Mouse (Mus musculus): ENCODE results near the gene Nfkbia. TPM values are rescaled to one million over a fixed set of nuclear protein-coding genes. Genes with fewer than 3 reads are reported as not detected.

Nfkbia gene
- polyA plus RNA-seq, 1 experiment from 2014 or later: 70.4 TPM

GRCm38 (mm10) chr12:55486923-55487674, 5.3 kb downstream of the Nfkbia start:
- Histone ChIP-seq H3K4me2 (ENCODE audit: low read depth, severe bottlenecking) (no peak overlapping the region), H3K9me3 (ENCODE audit: control insufficient read depth, low read length) (no peaks in the 10 kb centered on the region), H3K36me3 (ENCODE audit: control insufficient read depth, insufficient read depth, low read length) (peaks cover 2% of the 10 kb centered on the region; the same call in 1 of the 2 replicates), H3K27ac (replicated peaks; ENCODE audit: low read depth, low read length) (no peak overlapping the region), H3K4me3 (ENCODE audit: low read depth, low read length) (no peak overlapping the region), H3K9ac (ENCODE audit: low read length) (no peak overlapping the region), H3K27me3 (ENCODE audit: control insufficient read depth, insufficient read depth, low read length) (no peaks in the 10 kb centered on the region), H3K4me1 (ENCODE audit: control insufficient read depth, insufficient read depth, low read length) (peaks cover 12% of the 10 kb centered on the region; the same call in 1 of the 2 replicates)
- ATAC-seq (ENCODE audit: insufficient number of reproducible peaks, low FRiP score, low TSS enrichment, low read depth) (no peak), DNase-seq (ENCODE audit: low spot score) (no peak)
- WGBS: 74% methylated on average over 18 of the region's 18 CpGs

- Histone ChIP-seq H3K36me3 (ENCODE audit: control insufficient read depth, insufficient read depth, low read length) (peaks cover 2% of the 10 kb centered on the region; the same call in 1 of the 2 replicates), H3K9ac (ENCODE audit: low read length) (no peak overlapping the region), H3K4me1 (ENCODE audit: control insufficient read depth, insufficient read depth, low read length) (0 out of 2 replicates have a peak, but pooled peaks cover 4% of the 10 kb centered on the region), H3K27ac (replicated peaks; ENCODE audit: low read depth, low read length) (no peak overlapping the region), H3K27me3 (ENCODE audit: control insufficient read depth, insufficient read depth, low read length) (no peaks in the 10 kb centered on the region), H3K4me2 (ENCODE audit: low read depth, severe bottlenecking) (no peak overlapping the region), H3K9me3 (ENCODE audit: control insufficient read depth, low read length) (no peaks in the 10 kb centered on the region), H3K4me3 (ENCODE audit: low read depth, low read length) (no peak overlapping the region)
- 89% methylated on average over 6 of the region's 6 CpGs for WGBS
- no peak for ATAC-seq (ENCODE audit: insufficient number of reproducible peaks, low FRiP score, low TSS enrichment, low read depth)
- DNase-seq (ENCODE audit: low spot score): no peak
Observed at GRCm38 (mm10) chr12:55484800-55485199, 7.6 kb downstream of the Nfkbia start.

- DNase-seq (ENCODE audit: low spot score): no peak
- Histone ChIP-seq H3K9me3 (ENCODE audit: control insufficient read depth, low read length) (no peaks in the 10 kb centered on the region), H3K27ac (replicated peaks; ENCODE audit: low read depth, low read length) (no peak overlapping the region), H3K36me3 (ENCODE audit: control insufficient read depth, insufficient read depth, low read length) (peaks cover 2% of the 10 kb centered on the region; the same call in 1 of the 2 replicates), H3K4me2 (ENCODE audit: low read depth, severe bottlenecking) (no peak overlapping the region), H3K4me1 (ENCODE audit: control insufficient read depth, insufficient read depth, low read length) (0 out of 2 replicates have a peak, but pooled peaks cover 4% of the 10 kb centered on the region), H3K9ac (ENCODE audit: low read length) (no peak overlapping the region), H3K4me3 (ENCODE audit: low read depth, low read length) (no peak overlapping the region), H3K27me3 (ENCODE audit: control insufficient read depth, insufficient read depth, low read length) (no peaks in the 10 kb centered on the region)
- 67% methylated on average over 10 of the region's 10 CpGs for WGBS
- ATAC-seq (ENCODE audit: insufficient number of reproducible peaks, low FRiP score, low TSS enrichment, low read depth): no peak
Observed at GRCm38 (mm10) chr12:55484079-55484774, 8.2 kb downstream of the Nfkbia start.

- ATAC-seq (ENCODE audit: insufficient number of reproducible peaks, low FRiP score, low TSS enrichment, low read depth): no peak
- Histone ChIP-seq H3K9ac (ENCODE audit: low read length) (no peak overlapping the region), H3K36me3 (ENCODE audit: control insufficient read depth, insufficient read depth, low read length) (peaks cover 2% of the 10 kb centered on the region; the same call in 1 of the 2 replicates), H3K4me3 (ENCODE audit: low read depth, low read length) (no peak overlapping the region), H3K9me3 (ENCODE audit: control insufficient read depth, low read length) (no peaks in the 10 kb centered on the region), H3K27ac (replicated peaks; ENCODE audit: low read depth, low read length) (no peak overlapping the region), H3K27me3 (ENCODE audit: control insufficient read depth, insufficient read depth, low read length) (no peaks in the 10 kb centered on the region), H3K4me2 (ENCODE audit: low read depth, severe bottlenecking) (no peak overlapping the region), H3K4me1 (ENCODE audit: control insufficient read depth, insufficient read depth, low read length) (0 out of 2 replicates have a peak, but pooled peaks cover 4% of the 10 kb centered on the region)
- 62% methylated on average over 5 of the region's 5 CpGs for WGBS
- no peak for DNase-seq (ENCODE audit: low spot score)
Observed at GRCm38 (mm10) chr12:55483591-55483990, 8.9 kb downstream of the Nfkbia start.

GRCm38 (mm10) chr12:55482732-55483131, 9.7 kb downstream of the Nfkbia start:
- no peak overlapping the region for H3K27ac ChIP-seq (replicated peaks; ENCODE audit: low read depth, low read length)
- H3K27me3 ChIP-seq (ENCODE audit: control insufficient read depth, insufficient read depth, low read length): no peaks in the 10 kb centered on the region
- H3K4me2 ChIP-seq (ENCODE audit: low read depth, severe bottlenecking): no peak overlapping the region
- 82% methylated on average over 10 of the region's 10 CpGs for WGBS
- H3K36me3 ChIP-seq (ENCODE audit: control insufficient read depth, insufficient read depth, low read length): peaks cover 2% of the 10 kb centered on the region; the same call in 1 of the 2 replicates
- 0 out of 2 replicates have a peak, but pooled peaks cover 4% of the 10 kb centered on the region for H3K4me1 ChIP-seq (ENCODE audit: control insufficient read depth, insufficient read depth, low read length)
- DNase-seq (ENCODE audit: low spot score) (no peak), ATAC-seq (ENCODE audit: insufficient number of reproducible peaks, low FRiP score, low TSS enrichment, low read depth) (no peak)
- H3K4me3 ChIP-seq (ENCODE audit: low read depth, low read length): no peak overlapping the region
- H3K9ac ChIP-seq (ENCODE audit: low read length): no peak overlapping the region
- H3K9me3 ChIP-seq (ENCODE audit: control insufficient read depth, low read length): no peaks in the 10 kb centered on the region

- H3K4me2 ChIP-seq (ENCODE audit: low read depth, severe bottlenecking): no peak overlapping the region
- no peaks in the 10 kb centered on the region for H3K27me3 ChIP-seq (ENCODE audit: control insufficient read depth, insufficient read depth, low read length)
- no peaks in the 10 kb centered on the region for H3K9me3 ChIP-seq (ENCODE audit: control insufficient read depth, low read length)
- H3K4me3 ChIP-seq (ENCODE audit: low read depth, low read length): no peak overlapping the region
- H3K4me1 ChIP-seq (ENCODE audit: control insufficient read depth, insufficient read depth, low read length): 0 out of 2 replicates have a peak, but pooled peaks cover 4% of the 10 kb centered on the region
- no peaks in the 10 kb centered on the region for H3K36me3 ChIP-seq (ENCODE audit: control insufficient read depth, insufficient read depth, low read length)
- no peak overlapping the region for H3K27ac ChIP-seq (replicated peaks; ENCODE audit: low read depth, low read length)
- no peak overlapping the region for H3K9ac ChIP-seq (ENCODE audit: low read length)
- DNase-seq (ENCODE audit: low spot score) (no peak), ATAC-seq (ENCODE audit: insufficient number of reproducible peaks, low FRiP score, low TSS enrichment, low read depth) (no peak)
- 84% methylated on average over 4 of the region's 4 CpGs for WGBS
Observed at GRCm38 (mm10) chr12:55481739-55482138, 10.7 kb downstream of the Nfkbia start.

- DNase-seq (ENCODE audit: low spot score): no peak
- Histone ChIP-seq H3K27me3 (ENCODE audit: control insufficient read depth, insufficient read depth, low read length) (no peaks in the 10 kb centered on the region), H3K4me1 (ENCODE audit: control insufficient read depth, insufficient read depth, low read length) (0 out of 2 replicates have a peak, but pooled peaks cover 4% of the 10 kb centered on the region), H3K4me3 (ENCODE audit: low read depth, low read length) (no peak overlapping the region), H3K9ac (ENCODE audit: low read length) (no peak overlapping the region), H3K9me3 (ENCODE audit: control insufficient read depth, low read length) (no peaks in the 10 kb centered on the region), H3K4me2 (ENCODE audit: low read depth, severe bottlenecking) (no peak overlapping the region), H3K27ac (replicated peaks; ENCODE audit: low read depth, low read length) (no peak overlapping the region), H3K36me3 (ENCODE audit: control insufficient read depth, insufficient read depth, low read length) (no peaks in the 10 kb centered on the region)
- no peak for ATAC-seq (ENCODE audit: insufficient number of reproducible peaks, low FRiP score, low TSS enrichment, low read depth)
- 88% methylated on average over 2 of the region's 2 CpGs for WGBS
Observed at GRCm38 (mm10) chr12:55480471-55481153, 11.8 kb downstream of the Nfkbia start.

GRCm38 (mm10) chr12:55478901-55479300, 13.5 kb downstream of the Nfkbia start:
- Histone ChIP-seq H3K4me1 (ENCODE audit: control insufficient read depth, insufficient read depth, low read length) (0 out of 2 replicates have a peak, but pooled peaks cover 1% of the 10 kb centered on the region), H3K4me3 (ENCODE audit: low read depth, low read length) (no peak overlapping the region), H3K27me3 (ENCODE audit: control insufficient read depth, insufficient read depth, low read length) (no peaks in the 10 kb centered on the region), H3K4me2 (ENCODE audit: low read depth, severe bottlenecking) (no peak overlapping the region), H3K9me3 (ENCODE audit: control insufficient read depth, low read length) (no peaks in the 10 kb centered on the region), H3K36me3 (ENCODE audit: control insufficient read depth, insufficient read depth, low read length) (no peaks in the 10 kb centered on the region), H3K9ac (ENCODE audit: low read length) (no peak overlapping the region), H3K27ac (replicated peaks; ENCODE audit: low read depth, low read length) (no peak overlapping the region)
- ATAC-seq (ENCODE audit: insufficient number of reproducible peaks, low FRiP score, low TSS enrichment, low read depth) (no peak), DNase-seq (ENCODE audit: low spot score) (no peak)
- WGBS: 76% methylated on average over 3 of the region's 3 CpGs
